Mouse (Mus musculus) embryonic stem cell, embryonic (primary cell): Measurements from ENCODE around the gene Gm26920.

Experiments used
- CTCF ChIA-PET, 4 experiments: fragments of 300-600 bp in 2 of 4; fragments of 350-600 bp in 2 of 4; sonication (Branson Sonifier 250); formaldehyde crosslinking; loops; one replicate each; lab custom pipeline; 2022; ENCODE audit warnings: inconsistent platforms in 2 of 4; lab: Charles Lee
- POLR2A ChIA-PET, 4 experiments: fragments of 300-600 bp in 2 of 4; fragments of 350-600 bp in 2 of 4; sonication (Branson Sonifier 250); formaldehyde crosslinking; loops; one replicate each; lab custom pipeline; 2022; ENCODE audit warnings: antibody characterized with exemption in 4 of 4, inconsistent platforms in 1 of 4; lab: Charles Lee

Gm26920 gene

GRCm38 (mm10) chr7:30089405-30089804 is 805 bp downstream of the Gm26920 start:
- ChIA-PET POLR2A (interaction anchor here in 3 of 4 experiments (0.6 to 2.2 kb wide), 26 partner anchors 9 to 1257 kb away, joined by 3 to 14 read pairs (median 6); partner anchors contain the start of genes Capns1 (in 2 of the 3), Cox7a1 (in 1 of the 3), Zfp146 (in 1 of the 3) and Zfp30 (in 1 of the 3)), CTCF (interaction anchor here in 2 of 4 experiments (0.6 to 1.2 kb wide), 2 partner anchors 25 to 132 kb away, joined by 5 to 8 read pairs; no protein-coding TSS in a partner anchor)

- CTCF ChIA-PET: interaction anchor here in 2 of 4 experiments (0.6 to 0.7 kb wide), 2 partner anchors 98 to 1107 kb away, joined by 4 read pairs; no protein-coding TSS in a partner anchor
- POLR2A ChIA-PET: interaction anchor here in 3 of 4 experiments (0.7 to 3.2 kb wide), 12 partner anchors 8 to 194 kb away, joined by 3 to 20 read pairs (median 4); partner anchors contain the start of genes Zfp260 (in 2 of the 3), Zfp82 (in 2 of the 3), Thap8 (in 1 of the 3) and Wdr62 (in 1 of the 3)
Observed at GRCm38 (mm10) chr7:30086524-30086923, 3.7 kb downstream of the Gm26920 start.

GRCm38 (mm10) chr7:30072146-30073028 is 17.8 kb downstream of the Gm26920 start, which contains the start of gene Zfp82:
Gene Zfp82, minus strand, starts transcription at chr7:30072900.
- CTCF ChIA-PET: interaction anchor here (0.5 to 1.4 kb wide), 10 partner anchors 10 to 750 kb away, joined by 3 to 7 read pairs (median 4); no protein-coding TSS in a partner anchor
- POLR2A ChIA-PET: interaction anchor here in 3 of 4 experiments (0.6 to 2.7 kb wide), 29 partner anchors 9 to 847 kb away, joined by 3 to 14 read pairs (median 3); partner anchors contain the start of genes Gm26920 (in 2 of the 3), Zfp260 (in 2 of the 3), Zfp566 (in 2 of the 3) and Capns1 (in 1 of the 3)

- CTCF ChIA-PET: interaction anchor here (0.5 to 2.5 kb wide), 22 partner anchors 12 to 271 kb away, joined by 3 to 21 read pairs (median 3); partner anchors contain the start of genes Gm26920 (in 1 of the 4) and Zfp566 (in 1 of the 4)
- POLR2A ChIA-PET: interaction anchor here in 3 of 4 experiments (0.7 to 1.6 kb wide), 8 partner anchors 16 to 109 kb away, joined by 3 to 5 read pairs (median 3); partner anchors contain the start of genes Gm26920 (in 2 of the 3) and Zfp566 (in 2 of the 3)
Observed at GRCm38 (mm10) chr7:30064622-30065021, 25.6 kb downstream of the Gm26920 start.

GRCm38 (mm10) chr7:30062478-30062877 is 27.7 kb downstream of the Gm26920 start:
- CTCF ChIA-PET: interaction anchor here (0.5 to 1.3 kb wide), 4 partner anchors 9 to 51 kb away, joined by 3 to 5 read pairs (median 4); no protein-coding TSS in a partner anchor
- POLR2A ChIA-PET: interaction anchor here in 2 of 4 experiments (0.6 kb wide), 2 partner anchors 20 to 40 kb away, joined by 3 read pairs; no protein-coding TSS in a partner anchor

- POLR2A ChIA-PET: interaction anchor here in 2 of 4 experiments (0.5 to 0.9 kb wide), 2 partner anchors 18 to 30 kb away, joined by 3 read pairs; partner anchors contain the start of genes Gm26920 (in 1 of the 2) and Zfp566 (in 1 of the 2)
- CTCF ChIA-PET: no interaction called here
Observed at GRCm38 (mm10) chr7:30060341-30060740, 29.9 kb downstream of the Gm26920 start.

- ChIA-PET CTCF (interaction anchor here in 1 of 4 experiments (0.6 kb wide), 1 partner anchor 1086 kb away, joined by 3 read pairs; no protein-coding TSS in a partner anchor), POLR2A (interaction anchor here in 1 of 4 experiments (0.7 to 2.0 kb wide), 4 partner anchors 33 to 195 kb away, joined by 3 to 8 read pairs (median 4); partner anchors contain the start of genes Gm26920, Zfp566 and Zfp568)
Observed at GRCm38 (mm10) chr7:30053591-30053990, 36.6 kb downstream of the Gm26920 start.

- CTCF ChIA-PET: interaction anchor here in 1 of 4 experiments (0.7 kb wide), 1 partner anchor 18 kb away, joined by 4 read pairs; no protein-coding TSS in a partner anchor
- POLR2A ChIA-PET: interaction anchor here in 2 of 4 experiments (0.8 to 1.8 kb wide), 7 partner anchors 15 to 67 kb away, joined by 3 to 7 read pairs (median 3); partner anchors contain the start of gene Zfp568 (in 1 of the 2)
Observed at GRCm38 (mm10) chr7:30050882-30051548, 39.2 kb downstream of the Gm26920 start, which contains the start of gene Zfp14. Gene Zfp14, minus strand, starts transcription at chr7:30051380.

- ChIA-PET CTCF (interaction anchor here in 1 of 4 experiments (0.8 kb wide), 1 partner anchor 16 kb away, joined by 3 read pairs; no protein-coding TSS in a partner anchor), POLR2A (interaction anchor here in 2 of 4 experiments (0.7 to 1.4 kb wide), 3 partner anchors 14 to 16 kb away, joined by 3 to 5 read pairs (median 3); no protein-coding TSS in a partner anchor)
Observed at GRCm38 (mm10) chr7:30048126-30048525, 42.1 kb downstream of the Gm26920 start.

GRCm38 (mm10) chr7:30044354-30044753 is 45.9 kb downstream of the Gm26920 start:
- CTCF ChIA-PET: no interaction called here

GRCm38 (mm10) chr7:30034331-30034730 is 55.9 kb downstream of the Gm26920 start:
- POLR2A ChIA-PET: interaction anchor here (0.5 to 6.6 kb wide), 37 partner anchors 8 to 734 kb away, joined by 3 to 77 read pairs (median 4); partner anchors contain the start of genes Capns1 (in 1 of the 4), Gm26920 (in 1 of the 4), Thap8 (in 1 of the 4) and Wdr62 (in 1 of the 4)

More at GRCm38 (mm10) chr7:30044354-30044753, 45.9 kb downstream of the Gm26920 start:
- POLR2A ChIA-PET: interaction anchor here in 2 of 4 experiments (0.6 to 1.4 kb wide), 2 partner anchors 34 to 102 kb away, joined by 3 to 5 read pairs; no protein-coding TSS in a partner anchor

GRCm38 (mm10) chr7:30031379-30031778 is 58.8 kb downstream of the Gm26920 start:
- ChIA-PET POLR2A (interaction anchor here in 3 of 4 experiments (0.6 to 13.6 kb wide), 20 partner anchors 9 to 249 kb away, joined by 3 to 166 read pairs (median 5); partner anchors contain the start of genes Zfp260 (in 2 of the 3), Zfp568 (in 2 of the 3), Gm26920 (in 1 of the 3) and Wdr62 (in 1 of the 3)), CTCF (interaction anchor here in 2 of 4 experiments (0.6 to 1.5 kb wide), 3 partner anchors 14 to 33 kb away, joined by 3 read pairs; no protein-coding TSS in a partner anchor)

More at GRCm38 (mm10) chr7:30034331-30034730, 55.9 kb downstream of the Gm26920 start:
- CTCF ChIA-PET: interaction anchor here (0.5 to 1.7 kb wide), 11 partner anchors 10 to 182 kb away, joined by 3 to 10 read pairs (median 3); no protein-coding TSS in a partner anchor

- ChIA-PET POLR2A (interaction anchor here in 3 of 4 experiments (0.6 to 13.6 kb wide), 21 partner anchors 8 to 167 kb away, joined by 3 to 166 read pairs (median 5); partner anchors contain the start of genes Gm26920 (in 2 of the 3), Zfp260 (in 2 of the 3), Zfp566 (in 2 of the 3) and Zfp568 (in 2 of the 3)), CTCF (interaction anchor here in 2 of 4 experiments (0.5 to 1.8 kb wide), 5 partner anchors 18 to 175 kb away, joined by 3 to 8 read pairs (median 3); no protein-coding TSS in a partner anchor)
Observed at GRCm38 (mm10) chr7:30030677-30031076, 59.5 kb downstream of the Gm26920 start.

- ChIA-PET POLR2A (interaction anchor here in 2 of 4 experiments (0.6 to 13.6 kb wide), 3 partner anchors 20 to 113 kb away, joined by 3 to 166 read pairs (median 4); no protein-coding TSS in a partner anchor), CTCF (interaction anchor here in 2 of 4 experiments (0.5 to 0.9 kb wide), 4 partner anchors 16 to 605 kb away, joined by 3 to 7 read pairs (median 4); no protein-coding TSS in a partner anchor)
Observed at GRCm38 (mm10) chr7:30028572-30028971, 61.6 kb downstream of the Gm26920 start.

- CTCF ChIA-PET: interaction anchor here in 2 of 4 experiments (1.0 to 4.0 kb wide), 3 partner anchors 14 to 45 kb away, joined by 3 to 14 read pairs (median 3); no protein-coding TSS in a partner anchor
Observed at GRCm38 (mm10) chr7:30027331-30027730, 62.9 kb downstream of the Gm26920 start.

More at GRCm38 (mm10) chr7:30027331-30027730, 62.9 kb downstream of the Gm26920 start:
- POLR2A ChIA-PET: interaction anchor here in 2 of 4 experiments (0.7 to 13.6 kb wide), 15 partner anchors 9 to 190 kb away, joined by 3 to 166 read pairs (median 3); partner anchors contain the start of genes Gm26920 (in 1 of the 2), Zfp566 (in 1 of the 2) and Zfp568 (in 1 of the 2)
